Mouse (Mus musculus): Measurements from ENCODE around the gene Ramp3.
"Not testable (repeated sequence)": the region's sequence is repeated elsewhere in the genome, so short reads cannot be mapped to it uniquely, and the experiment has no call there.

Ramp3 gene

DNA sequence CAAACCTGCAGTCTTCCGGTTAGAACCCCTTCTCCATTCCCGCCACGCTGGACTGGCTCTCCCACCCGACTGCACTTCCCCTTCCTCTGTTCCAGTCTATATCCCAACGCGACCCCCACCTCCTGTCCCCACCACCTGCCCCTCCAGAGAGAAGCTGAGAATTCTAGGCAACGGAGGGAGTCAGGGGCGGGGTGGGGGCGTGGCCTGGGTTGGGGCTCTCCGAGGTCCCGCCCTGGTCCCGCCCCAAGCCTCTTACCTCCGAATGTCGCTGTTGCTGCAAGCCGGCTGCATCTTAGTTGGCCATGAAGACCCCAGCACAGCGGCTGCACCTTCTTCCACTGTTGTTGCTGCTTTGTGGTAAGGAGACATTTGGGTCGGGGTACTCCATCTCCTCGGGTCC is at the start of gene Ramp3:
TSS of gene Ramp3 (plus strand) at position 251 of the 400 bp plus-strand sequence.
- DNase-seq (ENCODE audit: low spot score in 2 of 2), result no peak

DNA sequence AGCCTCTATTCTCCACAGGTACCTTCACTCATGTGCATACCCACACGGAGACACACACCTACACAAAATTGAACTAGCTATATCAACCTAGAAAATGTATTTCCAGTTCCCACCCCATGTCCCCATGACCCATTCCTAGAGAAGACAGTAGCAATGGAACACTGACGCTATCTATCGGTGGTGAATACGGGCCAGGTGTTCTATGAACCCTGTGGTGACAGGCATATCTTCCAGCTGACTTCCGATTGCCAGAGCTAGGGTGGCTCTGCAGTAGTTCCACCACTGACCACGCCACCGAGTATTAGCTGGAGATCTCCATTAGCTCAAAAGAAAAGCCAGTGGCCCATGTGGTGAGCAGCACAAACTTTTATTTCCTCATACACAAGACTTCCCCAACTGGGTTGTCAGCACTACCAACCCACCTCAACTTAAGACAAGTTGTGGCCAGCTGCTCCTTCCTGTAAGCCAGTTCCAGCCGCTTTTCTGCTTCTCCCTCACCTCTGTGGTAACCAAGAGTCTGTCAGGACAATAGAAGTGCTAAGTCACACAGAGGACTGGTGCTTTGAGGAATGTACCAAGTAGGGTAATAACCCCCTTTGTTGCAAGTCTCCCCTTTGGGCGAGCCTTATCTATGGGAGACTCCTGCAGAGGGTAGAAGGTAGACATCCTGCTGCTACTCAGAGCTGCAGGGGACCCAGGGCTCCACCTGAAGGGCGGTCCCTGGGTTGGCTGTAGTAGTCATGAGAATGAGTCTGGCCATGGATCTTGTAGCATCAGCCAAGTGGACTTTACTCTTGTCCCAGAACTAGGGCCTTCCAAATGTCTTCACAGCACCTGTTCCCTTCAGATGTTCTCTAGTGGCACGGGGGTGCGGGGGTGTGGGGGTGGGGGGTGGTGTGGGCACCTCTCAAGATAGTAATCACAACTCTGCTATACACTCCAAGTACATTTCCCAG is 42.8 kb upstream of the Ramp3 start:
- DNase-seq (ENCODE audit: low spot score in 2 of 2), result no peak

- DNase-seq (ENCODE audit: low spot score in 2 of 2), result no peak
These were observed 34.6 kb upstream of the Ramp3 start for GRCm38 (mm10) chr11:6623704-6624103.

DNA sequence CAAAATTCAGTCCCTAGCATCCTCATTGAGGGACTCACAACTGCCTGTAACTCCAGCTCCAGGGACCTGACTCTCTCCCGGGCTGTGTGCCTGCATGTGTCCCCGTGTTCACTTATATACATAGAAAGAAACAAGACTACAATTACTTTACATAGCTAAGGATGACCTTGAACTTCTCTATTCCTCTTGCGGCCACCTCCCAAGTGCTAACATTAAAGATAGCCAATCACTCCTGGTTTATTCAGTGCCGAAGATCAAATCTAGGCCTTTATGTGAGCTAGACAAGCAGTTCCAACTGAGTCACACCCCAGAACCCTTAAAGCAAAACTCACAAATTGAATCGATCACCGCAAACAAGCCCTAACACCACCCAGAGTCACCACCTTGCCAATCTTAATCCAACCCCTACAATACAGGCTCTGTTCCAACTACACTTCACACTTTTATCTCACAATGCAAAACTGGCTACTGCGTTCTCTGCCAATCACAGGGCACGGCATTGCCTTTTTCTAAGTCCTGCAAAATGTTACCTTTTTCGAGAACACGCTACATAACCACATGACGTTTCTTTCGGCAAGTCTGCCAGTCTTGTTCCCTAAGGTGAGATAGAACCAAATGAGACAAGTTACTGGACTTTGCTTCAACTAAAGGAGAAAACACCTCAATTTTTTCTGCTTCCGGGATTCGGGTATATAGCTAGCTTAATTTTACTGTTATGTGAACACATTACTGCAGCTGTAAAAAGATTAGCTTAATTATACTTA is 33.5 kb upstream of the Ramp3 start:
- no peak for DNase-seq (ENCODE audit: low spot score in 2 of 2)

GRCm38 (mm10) chr11:6625478-6626387 is 32.6 kb upstream of the Ramp3 start, which contains the start of gene Tbrg4:
TSS of gene Tbrg4 (minus strand) at chr11:6626067.
- peak; percentile 87 to 88 for DNase-seq (ENCODE audit: low spot score in 2 of 2)

GRCm38 (mm10) chr11:6626388-6626772 is 31.9 kb upstream of the Ramp3 start:
- no peak for DNase-seq (ENCODE audit: low spot score in 2 of 2)

DNA sequence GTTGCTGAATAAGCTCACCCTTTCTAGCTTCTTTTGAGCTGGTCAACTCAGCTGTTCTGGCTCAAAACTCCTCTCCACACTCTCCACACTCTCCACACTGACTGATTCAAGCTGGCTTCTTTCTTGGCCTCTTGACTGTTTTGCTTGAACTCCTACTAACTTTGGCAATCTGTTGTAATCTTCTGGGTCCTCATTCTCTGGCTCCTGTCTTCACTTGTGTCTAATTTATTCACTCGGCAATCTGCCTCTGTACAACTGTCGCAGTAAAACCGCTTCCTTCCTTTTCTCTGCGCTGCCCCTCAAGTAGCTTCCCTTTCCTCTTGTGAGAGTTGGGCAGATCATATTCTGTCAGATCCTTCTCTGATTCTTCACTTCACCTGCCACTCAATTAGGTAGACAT is 30.6 kb upstream of the Ramp3 start:
- no peak for DNase-seq (ENCODE audit: low spot score in 2 of 2)

DNA sequence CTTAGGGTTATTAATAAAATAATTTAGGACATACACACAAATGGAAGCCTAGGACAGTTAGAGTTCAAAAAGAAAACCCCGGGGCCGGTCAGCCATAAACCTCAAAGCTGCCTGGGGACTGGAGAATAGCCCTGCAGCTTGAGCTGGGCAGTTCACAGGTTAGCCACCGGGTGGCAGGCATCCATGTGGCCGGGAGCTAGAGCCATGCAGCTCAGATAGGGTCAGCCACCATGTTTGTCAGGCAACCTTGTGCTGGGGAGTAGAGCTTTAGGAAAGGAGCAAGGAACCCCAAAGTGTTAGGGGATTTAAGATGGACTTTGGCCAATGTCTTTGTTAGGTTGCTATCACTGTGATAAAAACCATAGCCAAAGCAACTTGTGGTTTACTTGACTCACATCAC is 29.8 kb upstream of the Ramp3 start:
- DNase-seq (ENCODE audit: low spot score in 2 of 2), result no peak

DNA sequence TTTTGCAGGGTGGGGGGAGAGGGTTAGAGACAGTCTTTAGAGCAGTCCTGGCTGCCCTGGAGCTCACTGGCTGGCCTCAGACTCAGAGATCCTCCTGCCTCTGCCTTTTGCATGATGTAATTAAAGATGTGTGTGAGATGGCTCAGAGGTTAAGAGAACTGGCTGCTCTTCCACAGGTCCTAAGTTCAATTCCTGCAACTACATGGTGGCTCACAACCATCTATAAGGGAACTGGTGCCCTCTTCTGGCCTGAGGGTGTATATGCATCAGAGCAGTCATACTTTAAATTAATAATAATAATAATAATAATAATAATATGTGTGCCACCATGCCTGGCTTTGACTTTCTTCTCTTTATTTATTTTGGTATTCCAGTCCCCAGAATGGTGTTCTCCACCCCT is 28.7 kb upstream of the Ramp3 start:
- no peak for DNase-seq (ENCODE audit: low spot score in 2 of 2)

GRCm38 (mm10) chr11:6636150-6636549 is 22.2 kb upstream of the Ramp3 start:
- DNase-seq (ENCODE audit: low spot score in 2 of 2), result no peak

DNA sequence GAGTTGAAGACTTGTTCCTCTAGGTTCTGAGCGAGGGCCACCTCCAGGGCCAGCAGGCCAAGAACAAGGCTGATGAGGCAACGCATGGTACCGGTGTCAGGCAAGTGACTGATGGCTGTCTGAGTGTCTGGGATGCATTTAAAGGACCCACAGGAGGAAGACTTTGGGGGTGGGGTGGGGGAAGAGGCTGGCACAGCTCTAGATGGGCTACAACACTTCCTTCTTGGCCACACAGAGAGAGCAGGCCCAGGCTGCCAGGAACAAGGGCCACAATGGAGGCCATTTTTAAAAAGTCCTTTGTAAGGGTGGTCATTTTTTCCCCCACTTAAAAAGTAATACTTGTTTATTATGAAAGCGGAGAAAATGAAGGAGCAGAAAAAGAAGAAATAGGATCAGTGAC is 19.8 kb upstream of the Ramp3 start, which contains the start of gene Wap:
TSS of gene Wap (minus strand) at position 101 of the 400 bp plus-strand sequence.
- no peak for DNase-seq (ENCODE audit: low spot score in 2 of 2)

DNA sequence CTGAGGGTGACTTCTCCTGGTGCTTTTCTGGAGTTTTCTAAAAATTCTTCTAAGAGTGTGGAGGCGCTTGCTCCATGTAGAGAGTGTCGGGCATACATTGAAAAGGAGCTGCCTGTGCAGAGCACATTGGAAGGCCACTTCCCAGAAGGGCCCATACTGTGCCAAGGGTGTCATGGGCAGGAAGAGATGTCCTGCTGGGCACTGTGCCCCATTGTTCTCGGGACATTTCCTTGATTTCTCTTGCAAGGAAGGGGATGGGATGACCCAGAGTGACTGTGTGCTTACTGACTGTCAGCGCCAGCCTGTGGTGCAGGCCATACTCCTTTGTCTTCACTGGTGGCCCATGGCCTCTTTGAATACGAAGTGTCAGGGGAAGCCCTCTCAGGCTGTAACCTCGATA is 19.2 kb upstream of the Ramp3 start:
- DNase-seq (ENCODE audit: low spot score in 2 of 2), result no peak

DNA sequence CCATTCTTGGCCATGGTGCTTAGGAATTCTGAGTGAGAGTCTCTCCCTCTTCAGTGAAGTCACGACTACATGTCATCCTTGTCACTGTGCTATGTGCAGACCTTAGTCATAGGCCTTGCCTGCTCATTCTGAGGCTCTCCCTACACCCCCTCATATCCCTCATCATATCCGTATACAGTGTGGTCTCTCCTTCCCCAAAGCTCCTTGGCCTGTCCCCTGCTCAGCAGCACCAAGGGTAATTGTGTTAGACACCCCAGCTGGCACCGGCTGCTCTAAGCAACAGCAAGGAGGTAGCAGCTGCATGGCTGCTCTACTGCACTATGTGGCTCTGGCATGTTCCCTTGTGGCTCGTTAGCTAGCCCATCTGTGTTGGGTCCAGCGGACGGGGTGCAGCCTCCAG is 13.8 kb upstream of the Ramp3 start:
- DNase-seq (ENCODE audit: low spot score in 2 of 2), result no peak

GRCm38 (mm10) chr11:6647831-6648724 is 10.2 kb upstream of the Ramp3 start:
- no peak for DNase-seq (ENCODE audit: low spot score in 2 of 2)

DNA sequence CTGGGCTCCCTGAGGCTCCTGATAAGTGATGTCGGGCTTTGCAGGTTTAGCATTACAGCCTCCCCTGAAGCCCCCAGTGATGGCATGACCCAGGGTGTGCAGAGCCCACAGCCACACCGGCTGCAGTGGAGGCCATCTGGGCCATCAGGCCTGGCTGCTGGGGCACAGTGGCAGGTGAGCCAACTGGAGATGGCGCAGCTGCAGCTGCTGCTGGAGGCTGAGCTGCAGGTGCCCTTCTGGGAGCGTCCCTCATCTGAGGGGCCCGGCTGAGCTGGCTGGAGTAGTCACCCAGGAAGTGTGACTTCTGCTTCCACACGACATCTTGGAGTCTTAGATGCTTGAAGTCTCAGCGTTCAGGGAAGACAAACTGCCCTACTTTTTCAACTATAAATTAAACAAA is 7.8 kb upstream of the Ramp3 start:
- no peak for DNase-seq (ENCODE audit: low spot score in 2 of 2)

- not testable (repeated sequence) for DNase-seq (ENCODE audit: low spot score in 2 of 2)
These were observed 5.3 kb upstream of the Ramp3 start for GRCm38 (mm10) chr11:6652978-6653377.

DNA sequence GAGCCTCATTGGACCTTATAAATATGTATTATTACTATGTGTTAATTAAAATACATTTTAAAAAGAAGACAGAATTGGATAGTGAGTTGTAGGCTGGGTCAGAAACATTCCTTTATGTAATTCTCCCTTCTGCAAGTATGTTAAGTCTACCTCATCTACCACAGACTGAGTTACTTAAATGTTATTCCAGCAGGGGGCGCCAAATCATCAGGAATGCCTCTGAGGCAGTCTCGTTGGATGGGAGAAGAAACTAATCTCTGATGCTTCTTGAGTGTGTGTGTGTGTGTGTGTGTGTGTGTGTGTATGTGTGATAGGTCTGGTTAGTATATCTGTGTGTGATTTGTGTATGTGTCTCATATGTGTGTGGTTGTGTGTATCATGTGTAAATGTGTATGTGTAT is 3.4 kb upstream of the Ramp3 start:
- peak; percentile 25 to 57 for DNase-seq (ENCODE audit: low spot score in 2 of 2)

- DNase-seq (ENCODE audit: low spot score in 2 of 2), result no peak
These were observed 2.9 kb downstream of the Ramp3 start for GRCm38 (mm10) chr11:6661206-6661605.

DNA sequence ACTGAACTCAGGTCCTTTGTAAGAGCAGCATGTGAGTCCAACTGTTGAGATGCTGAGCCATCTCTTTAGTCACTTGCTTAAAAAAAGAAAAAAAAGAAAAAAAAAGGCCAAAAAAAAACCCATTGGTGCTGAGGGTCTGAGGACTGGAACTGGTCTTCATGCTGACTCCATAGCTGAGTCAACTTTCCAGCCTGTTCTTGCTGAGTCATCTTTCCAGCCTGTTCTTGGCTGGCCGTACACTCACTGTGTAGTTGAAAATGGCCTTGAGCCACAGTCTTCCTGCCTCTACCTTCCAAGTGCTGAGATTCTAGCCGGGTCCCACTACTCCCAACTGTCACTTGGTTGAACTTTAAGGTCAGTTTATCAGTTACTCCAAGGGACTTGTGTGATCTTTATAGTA is 8.3 kb downstream of the Ramp3 start:
- no peak for DNase-seq (ENCODE audit: low spot score in 2 of 2)

- no peak for DNase-seq (ENCODE audit: low spot score in 2 of 2)
These were observed 10.7 kb downstream of the Ramp3 start for GRCm38 (mm10) chr11:6669041-6669440.

- no peak for DNase-seq (ENCODE audit: low spot score in 2 of 2)
These were observed 11.7 kb downstream of the Ramp3 start for GRCm38 (mm10) chr11:6670044-6670443.
